Mouse (Mus musculus) urinary bladder, adult 18-20 months (tissue): ENCODE results near the gene Card14.
"Not testable (repeated sequence)": the region's sequence is repeated elsewhere in the genome, so short reads cannot be mapped to it uniquely, and the experiment has no call there.

Experiments
- DNase-seq, 2 experiments: peaks; one replicate each; pipeline ENCODE4 v3.0.0; 2022; ENCODE audit warnings: low spot score in 2 of 2, mixed read lengths in 2 of 2

The Card14 gene

GRCm38 (mm10) chr11:119355443-119356385 lies 48.1 kb downstream of the Card14 start, which contains the start of the genes Sgsh and Slc26a11:
Gene Sgsh, minus strand, starts transcription at chr11:119355536.
Gene Slc26a11, plus strand, starts transcription at chr11:119355557.
- peak; percentile 85 to 93 for DNase-seq

DNA sequence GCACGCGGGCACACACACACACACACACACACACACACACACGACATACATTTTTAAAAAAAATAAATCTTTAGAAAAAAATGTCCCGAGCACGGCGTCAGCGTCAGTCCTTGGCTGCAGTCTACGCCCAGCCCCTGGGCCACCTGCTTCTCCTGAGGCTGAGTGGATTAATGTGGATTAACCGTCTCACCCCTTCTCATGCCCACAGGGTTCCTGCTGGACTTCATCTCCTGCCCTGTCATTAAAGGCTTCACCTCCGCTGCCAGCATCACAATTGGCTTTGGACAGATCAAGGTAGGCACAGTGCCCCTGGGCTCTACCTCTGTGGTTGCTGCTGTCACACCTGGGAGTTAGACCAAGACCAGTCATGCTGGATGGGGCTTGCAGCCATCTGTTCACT lies 51.5 kb downstream of the Card14 start:
- no peak for DNase-seq

- no peak for DNase-seq
These were observed 55.4 kb downstream of the Card14 start for GRCm38 (mm10) chr11:119362769-119363533.

DNA sequence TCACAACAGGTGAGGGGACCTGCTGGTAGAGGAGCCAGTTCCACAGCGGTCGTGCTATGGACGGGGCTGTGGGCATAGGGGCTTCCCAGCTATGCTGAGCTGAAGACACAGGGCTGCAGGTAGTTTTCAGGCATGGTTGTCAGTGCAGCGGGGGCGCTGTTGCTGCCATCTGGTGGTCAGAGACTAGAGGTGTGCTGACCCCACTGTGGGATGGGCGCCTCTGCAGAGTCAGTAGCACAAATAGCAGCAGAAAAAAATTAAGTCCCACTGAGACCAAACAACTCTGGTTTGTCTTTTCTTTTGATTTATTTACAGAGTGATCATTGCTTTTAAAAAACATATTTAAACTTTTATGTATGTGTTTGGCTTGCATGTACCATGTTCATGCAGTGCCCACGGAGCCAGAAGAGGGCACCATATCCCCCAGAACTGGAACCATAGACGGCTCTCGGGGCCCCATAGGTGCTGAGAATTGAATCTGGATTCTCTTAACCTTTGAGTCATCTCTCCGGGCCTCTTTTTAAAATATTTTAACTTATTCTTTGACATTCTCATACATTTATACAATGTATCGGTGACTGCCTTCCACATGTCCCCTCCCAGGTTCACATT lies 56.1 kb downstream of the Card14 start:
- DNase-seq: peak; percentile 42 to 50

DNA sequence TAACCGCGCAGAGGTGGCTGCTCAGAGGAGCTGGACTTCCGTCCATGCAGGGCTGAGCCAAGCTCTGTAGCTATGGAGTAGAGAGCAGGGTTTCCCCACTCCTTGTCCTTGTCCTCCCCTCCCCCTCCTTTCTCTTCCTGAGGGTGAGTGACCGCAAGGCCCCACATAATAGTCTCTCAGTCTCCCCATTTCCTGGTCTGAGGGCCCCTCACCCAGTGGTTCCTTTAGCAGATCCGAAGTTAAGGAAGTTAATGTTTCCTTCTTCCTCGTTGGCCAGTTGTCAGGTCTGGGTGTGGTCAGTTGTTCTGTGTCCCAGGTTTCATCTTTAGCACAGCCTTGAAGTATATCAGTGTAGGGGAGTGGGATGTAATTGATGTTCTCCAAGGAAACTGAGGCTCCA lies 67.9 kb downstream of the Card14 start:
- DNase-seq: no peak

DNA sequence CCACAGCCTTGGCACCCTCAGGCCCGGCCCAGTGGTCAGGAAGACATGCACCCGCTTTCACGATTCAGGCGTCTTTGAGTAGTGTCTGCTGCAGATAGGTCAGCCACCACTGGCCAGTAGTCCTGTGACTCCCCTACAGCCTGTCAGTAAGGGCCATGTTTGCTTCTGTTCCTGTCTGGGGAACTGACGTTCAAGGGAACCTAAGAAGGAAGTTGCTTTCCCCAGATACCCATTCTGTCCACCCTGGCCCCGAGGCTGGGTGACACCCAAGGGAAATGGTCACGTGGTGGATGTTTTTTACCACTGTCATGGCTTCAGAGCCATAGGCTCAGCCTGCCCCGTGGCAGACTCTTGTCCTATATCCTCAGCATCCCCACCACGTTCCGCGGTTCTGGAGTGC lies 69.8 kb downstream of the Card14 start:
- no peak for DNase-seq

- DNase-seq: no peak
These were observed 71.0 kb downstream of the Card14 start for GRCm38 (mm10) chr11:119378551-119378950.

- DNase-seq: no peak
These were observed 74.2 kb downstream of the Card14 start for GRCm38 (mm10) chr11:119381631-119382337.

DNA sequence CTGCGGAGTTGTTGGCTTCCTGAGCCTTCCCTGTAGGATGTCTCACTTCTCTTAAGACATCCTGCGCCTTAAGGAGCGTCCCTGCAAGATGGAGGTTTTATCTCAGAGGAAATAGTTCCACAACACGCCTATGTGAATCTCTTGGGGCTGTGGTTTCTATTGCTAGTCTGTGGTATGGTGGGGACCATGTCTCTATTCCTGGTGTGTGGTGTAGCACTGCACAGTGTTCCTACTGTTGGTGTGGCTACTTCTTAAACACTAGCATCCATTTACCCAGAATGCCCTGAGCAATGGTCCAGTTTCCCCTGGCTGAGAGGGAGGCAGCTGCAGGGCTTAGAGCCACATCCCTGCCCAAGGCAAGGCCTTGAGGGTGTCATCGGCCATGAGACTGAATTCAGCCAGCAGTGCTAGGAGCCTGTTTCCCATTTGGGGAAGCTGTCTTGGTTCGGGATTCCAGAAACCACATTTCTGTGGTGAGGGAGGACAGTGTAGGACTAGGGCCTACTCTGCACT lies 74.8 kb downstream of the Card14 start:
- no peak for DNase-seq

DNA sequence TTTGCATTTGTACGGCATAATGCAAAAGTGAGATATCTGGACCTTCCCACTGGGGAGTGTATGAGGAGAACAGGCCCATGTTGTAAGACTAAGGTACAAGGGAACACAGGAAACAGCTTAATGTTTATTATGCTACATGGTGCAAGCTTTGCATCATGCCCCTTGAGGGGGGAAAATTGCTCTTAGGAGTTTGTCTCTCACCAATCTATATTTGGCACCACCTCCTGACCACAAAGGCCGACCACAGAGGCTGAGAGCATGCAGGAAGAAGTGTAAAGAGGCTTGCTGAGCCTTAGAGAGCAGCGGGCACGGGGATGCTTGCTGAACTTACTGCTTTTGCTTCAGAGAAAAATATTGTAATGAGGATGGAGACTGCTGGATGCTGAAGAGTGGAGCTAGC lies 77.3 kb downstream of the Card14 start:
- no peak for DNase-seq

DNA sequence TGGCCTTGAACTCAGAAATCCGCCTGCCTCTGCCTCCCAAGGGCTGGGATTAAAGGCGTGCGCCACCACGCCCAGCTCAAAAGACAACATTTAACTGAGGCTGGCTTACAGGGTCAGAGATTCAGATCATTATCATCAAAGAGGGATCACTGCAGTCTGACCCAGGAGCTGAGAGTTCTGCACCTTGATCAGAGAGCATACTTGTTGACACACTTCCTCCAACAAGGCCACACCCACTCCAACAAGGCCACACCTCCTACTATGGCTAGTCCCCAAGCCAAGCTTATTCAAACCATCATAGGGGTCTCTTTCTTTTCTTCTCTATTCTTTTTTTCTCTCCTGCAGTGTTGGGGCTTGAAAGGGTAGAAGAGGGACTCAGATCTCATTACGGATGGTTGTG lies 78.7 kb downstream of the Card14 start:
- DNase-seq: no peak

DNA sequence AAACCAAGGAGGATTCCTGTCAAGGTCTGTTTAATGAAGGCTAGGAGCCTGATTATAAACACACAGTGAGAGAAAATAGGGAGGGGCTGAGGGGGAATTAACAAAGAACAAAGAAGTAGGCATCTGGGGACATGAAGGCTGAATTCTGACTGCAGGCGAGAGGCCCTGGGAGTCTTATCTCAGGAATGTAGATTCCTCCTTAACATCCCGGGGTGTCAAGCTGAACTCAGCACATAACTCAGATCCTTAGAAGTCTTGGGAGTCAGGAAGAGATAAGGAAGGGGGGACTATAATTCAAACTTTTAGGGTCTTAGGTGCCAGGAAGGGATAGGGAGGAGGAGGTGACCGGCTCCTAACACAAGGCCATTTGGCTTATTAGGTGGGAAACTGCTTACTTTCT lies 79.7 kb downstream of the Card14 start:
- not testable (repeated sequence) for DNase-seq

- peak; percentile 73 to 77 for DNase-seq
These were observed 82.3 kb downstream of the Card14 start for GRCm38 (mm10) chr11:119389851-119390270.

DNA sequence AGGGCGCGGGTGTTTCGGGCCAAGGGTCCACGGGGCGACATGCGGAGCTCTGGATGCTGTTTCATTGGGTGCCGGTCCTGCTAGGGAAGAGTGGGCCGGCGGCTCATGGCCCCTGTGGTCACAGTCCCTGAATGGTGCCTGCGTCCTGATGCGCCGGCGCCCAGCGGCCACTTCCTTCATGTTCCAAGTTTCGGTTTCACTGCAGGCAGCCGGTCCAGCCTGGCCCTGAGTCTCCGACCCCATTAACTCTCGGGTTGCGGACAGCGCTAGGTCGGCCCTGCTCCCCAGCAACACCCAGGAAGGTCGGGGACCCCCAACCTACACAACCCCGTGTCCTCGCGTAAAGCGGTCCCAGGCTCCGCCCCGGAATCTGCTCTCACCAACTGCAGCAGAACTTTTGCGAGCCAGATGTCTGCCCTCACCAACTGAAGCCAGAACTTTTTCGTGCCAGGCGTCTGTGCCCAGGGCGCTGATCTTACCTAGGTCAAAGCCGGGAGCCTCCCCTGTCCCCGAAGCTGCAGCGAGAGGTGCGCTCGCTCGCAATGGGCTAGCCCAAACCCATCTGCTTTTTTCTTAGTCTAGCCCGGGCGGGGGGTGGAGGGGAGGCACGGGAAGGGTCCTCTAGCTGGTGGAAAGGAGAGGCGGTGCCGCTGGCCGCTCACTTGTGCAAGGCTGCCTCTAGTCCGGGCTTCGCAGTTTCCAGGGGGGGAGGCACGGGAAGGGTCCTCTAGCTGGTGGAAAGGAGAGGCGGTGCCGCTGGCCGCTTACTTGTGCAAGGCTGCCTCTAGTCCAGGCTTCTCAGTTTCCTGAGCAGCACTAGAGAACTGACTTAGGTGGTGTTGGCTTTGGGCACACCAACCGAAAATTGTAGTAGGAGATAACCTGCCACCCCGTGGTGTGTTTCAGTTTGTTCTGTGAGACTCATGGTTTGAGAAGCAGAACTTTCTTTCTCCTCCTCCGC lies 83.0 kb downstream of the Card14 start:
- peak; percentile 61 to 84 for DNase-seq

DNA sequence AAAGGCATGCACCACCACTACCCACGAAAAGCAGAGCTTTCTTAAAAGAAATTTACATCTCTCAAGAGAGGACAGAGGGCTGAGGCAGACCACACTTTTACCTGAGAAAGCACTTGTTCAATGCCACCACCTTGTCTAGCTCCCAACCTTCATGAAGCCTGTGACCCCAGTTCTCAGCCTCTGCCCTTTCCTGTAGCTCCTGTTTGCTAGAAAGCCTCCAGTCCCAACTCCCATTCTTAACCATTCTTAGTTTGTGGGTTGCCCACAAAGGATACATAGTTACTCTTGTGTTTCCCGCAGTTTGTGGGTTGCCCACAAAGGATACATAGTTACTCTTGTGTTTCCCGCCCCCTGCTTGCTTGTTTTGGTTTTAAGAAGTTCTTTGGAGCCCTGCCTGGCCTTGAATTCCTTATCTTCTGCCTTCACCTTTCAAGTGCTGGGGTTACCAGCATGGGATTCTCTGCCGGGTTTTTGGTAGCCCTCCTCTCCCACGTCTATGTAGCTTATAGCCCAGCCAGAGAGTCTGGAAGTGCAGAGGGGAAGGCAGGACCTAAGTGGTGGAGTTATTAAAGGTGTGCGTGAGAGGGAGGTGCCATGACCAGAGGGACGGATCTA lies 83.9 kb downstream of the Card14 start:
- no peak for DNase-seq

GRCm38 (mm10) chr11:119392001-119392614 lies 84.5 kb downstream of the Card14 start:
- DNase-seq: peak; percentile 57 to 67

DNA sequence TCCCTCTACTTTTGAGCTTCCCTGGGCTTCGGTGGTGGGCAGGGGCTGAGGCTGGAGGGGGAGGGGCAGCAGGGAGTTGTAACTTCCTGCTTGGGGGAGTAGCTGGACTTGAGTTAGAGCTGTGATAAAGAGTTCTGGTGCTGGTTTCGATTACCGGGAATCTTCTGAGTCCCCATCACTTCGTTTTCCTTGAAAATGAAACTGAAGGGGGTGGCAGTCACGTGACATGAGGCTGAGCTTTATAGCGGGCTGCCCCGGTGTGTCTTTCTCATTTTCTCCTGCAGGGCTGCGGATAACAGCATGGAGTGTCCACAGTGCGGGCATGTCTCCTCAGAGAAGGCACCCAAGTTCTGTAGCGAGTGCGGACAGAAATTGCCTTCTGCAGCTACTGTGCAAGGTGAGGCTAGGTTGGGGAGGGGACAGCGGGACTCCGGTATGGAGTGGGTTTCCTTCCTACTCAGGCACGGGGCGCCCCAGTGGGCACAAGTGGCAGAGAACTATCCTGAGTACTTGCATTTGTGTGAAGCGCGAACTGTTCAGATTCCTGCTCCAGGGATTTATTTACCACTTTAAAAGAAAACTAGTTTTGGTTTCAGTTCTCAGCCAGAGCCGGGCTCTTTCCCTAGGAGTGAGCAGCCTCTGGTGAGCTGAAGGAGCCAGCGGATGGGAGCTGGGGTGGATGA lies 85.4 kb downstream of the Card14 start, which contains the start of gene Rnf213:
Rnf213 (plus strand) TSS at position 301 of the 683 bp plus-strand sequence.
- peak; percentile 40 to 58 for DNase-seq

- DNase-seq: no peak
These were observed 85.9 kb downstream of the Card14 start for GRCm38 (mm10) chr11:119393483-119393804.

DNA sequence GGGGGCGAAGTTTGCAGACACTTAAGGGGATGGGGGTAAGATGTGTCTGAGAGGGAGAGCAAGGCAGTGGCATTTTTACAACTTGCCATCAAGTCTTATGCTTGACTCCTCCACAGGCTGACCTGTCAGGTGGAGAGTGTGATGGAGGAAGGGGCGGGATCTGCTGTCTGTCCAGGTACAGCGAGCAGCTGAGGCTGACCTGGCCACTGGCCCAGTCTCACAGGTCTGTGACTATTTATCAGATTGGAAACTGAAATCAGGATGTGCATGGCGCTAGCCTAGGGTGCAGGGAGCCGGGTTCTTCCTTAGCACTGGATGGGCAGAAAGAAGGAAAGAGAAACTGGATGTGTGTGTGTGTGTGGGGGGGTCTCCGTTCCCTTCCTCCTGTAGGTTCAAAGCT lies 86.6 kb downstream of the Card14 start:
- DNase-seq: peak in 1 of 2 experiments; percentile 12
